Mouse (Mus musculus): Measurements from ENCODE around the gene Eps8l1. TPM values are rescaled to one million over a fixed set of nuclear protein-coding genes. Genes with fewer than 3 reads are reported as not detected.
A peak's percentile ranks its signal among the peaks of the same experiment; 100 is the strongest.

Eps8l1 gene
- polyA plus RNA-seq, 1 experiment from 2014 or later = 12.1 TPM

DNA sequence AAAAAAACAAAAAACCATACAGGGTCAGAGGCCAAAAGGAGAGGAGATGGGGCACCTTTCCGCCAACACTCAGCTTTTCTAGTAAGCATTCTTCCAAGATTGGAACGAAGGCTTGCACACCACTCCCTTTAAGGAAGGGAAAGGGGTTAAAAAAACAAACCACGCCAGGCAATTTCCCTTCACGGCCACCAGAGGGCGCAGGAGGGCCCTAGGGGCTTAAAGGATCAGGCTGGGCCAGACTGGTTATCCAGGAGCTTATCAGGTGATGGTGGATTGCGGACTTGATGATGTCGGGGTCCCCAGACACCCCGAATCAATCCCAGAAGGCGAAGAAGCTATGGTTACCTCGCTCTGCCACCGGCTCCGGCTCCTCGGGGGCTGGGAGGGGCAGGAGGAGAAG lies 52.8 kb downstream of the Eps8l1 start:
- Histone ChIP-seq H3K9ac (ENCODE audit: low read length) (no peak overlapping the region; the same call in 1 of the 2 replicates), H3K27ac (ENCODE audit: low read length) (no peak overlapping the region), H3K4me3 (replicated peaks; ENCODE audit: low read length) (no peak overlapping the region), H3K4me2 (ENCODE audit: low read depth, low read length) (no peak overlapping the region), H3K9me3 (replicated peaks; ENCODE audit: control insufficient read depth, low read length) (no peaks in the 10 kb centered on the region), H3K4me1 (ENCODE audit: control insufficient read depth, insufficient read depth, low read length) (peaks cover 17% of the 10 kb centered on the region), H3K36me3 (ENCODE audit: control insufficient read depth, insufficient read depth, low read length) (no peaks in the 10 kb centered on the region), H3K27me3 (ENCODE audit: control insufficient read depth, insufficient read depth, low read length) (no peaks in the 10 kb centered on the region)
- 34% methylated on average over 13 of the region's 13 CpGs for WGBS
- ATAC-seq (ENCODE audit: insufficient read depth, low FRiP score) = no peak

DNA sequence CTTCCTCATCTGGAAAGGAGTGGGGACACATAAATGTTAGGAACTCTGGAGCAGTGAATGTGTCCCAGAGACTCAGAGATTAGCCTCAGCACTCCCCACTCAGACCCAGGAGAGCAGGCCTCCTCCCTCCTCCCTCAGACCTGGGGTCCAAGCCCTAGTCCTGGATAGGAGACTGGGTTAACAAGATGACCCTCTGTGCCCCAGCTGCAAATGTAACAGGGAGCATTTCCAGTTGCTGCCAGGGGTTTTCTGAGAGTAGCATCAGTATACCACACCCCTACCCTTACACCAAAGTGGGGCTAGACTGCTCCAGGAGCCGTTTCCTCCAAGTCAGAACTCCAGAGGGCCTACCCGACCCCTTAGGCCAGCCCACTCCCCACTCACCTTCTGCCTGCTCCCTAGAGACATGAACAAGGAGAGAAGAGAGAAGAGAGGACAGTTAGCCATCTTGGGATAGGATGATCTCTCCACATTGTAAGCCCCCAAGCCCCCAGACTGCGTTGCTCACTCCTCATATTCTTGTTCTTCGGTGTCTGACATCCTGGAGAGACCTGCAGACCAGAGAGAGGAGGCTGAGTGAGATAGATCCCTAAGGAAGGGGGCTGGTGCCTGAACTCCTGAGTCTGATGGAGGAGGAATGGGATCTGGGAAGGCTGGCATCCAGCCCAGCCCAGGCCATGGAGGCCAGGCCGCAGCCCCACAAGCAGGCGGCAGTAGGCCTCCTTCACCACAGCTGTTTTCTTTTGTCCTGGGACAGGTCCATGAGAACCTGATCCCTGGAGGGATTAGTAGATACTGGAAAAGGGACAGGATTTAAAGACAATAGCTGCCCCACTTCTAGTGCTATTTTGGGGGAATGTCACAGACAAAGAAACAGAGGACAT lies 53.6 kb downstream of the Eps8l1 start:
- H3K4me3 ChIP-seq (replicated peaks; ENCODE audit: low read length) = no peak overlapping the region
- H3K9ac ChIP-seq (ENCODE audit: low read length) = peak overlapping the region; percentile 51
- peak; percentile 56 for ATAC-seq (ENCODE audit: insufficient read depth, low FRiP score)
- H3K9me3 ChIP-seq (replicated peaks; ENCODE audit: control insufficient read depth, low read length) = no peaks in the 10 kb centered on the region
- H3K27ac ChIP-seq (ENCODE audit: low read length) = peak overlapping the region; percentile 64
- H3K4me2 ChIP-seq (ENCODE audit: low read depth, low read length) = no peak overlapping the region; the same call in 1 of the 2 replicates
- WGBS = 32% methylated on average over 6 of the region's 6 CpGs
- no peaks in the 10 kb centered on the region for H3K36me3 ChIP-seq (ENCODE audit: control insufficient read depth, insufficient read depth, low read length)
- H3K4me1 ChIP-seq (ENCODE audit: control insufficient read depth, insufficient read depth, low read length) = peaks cover 17% of the 10 kb centered on the region
- H3K27me3 ChIP-seq (ENCODE audit: control insufficient read depth, insufficient read depth, low read length) = no peaks in the 10 kb centered on the region

DNA sequence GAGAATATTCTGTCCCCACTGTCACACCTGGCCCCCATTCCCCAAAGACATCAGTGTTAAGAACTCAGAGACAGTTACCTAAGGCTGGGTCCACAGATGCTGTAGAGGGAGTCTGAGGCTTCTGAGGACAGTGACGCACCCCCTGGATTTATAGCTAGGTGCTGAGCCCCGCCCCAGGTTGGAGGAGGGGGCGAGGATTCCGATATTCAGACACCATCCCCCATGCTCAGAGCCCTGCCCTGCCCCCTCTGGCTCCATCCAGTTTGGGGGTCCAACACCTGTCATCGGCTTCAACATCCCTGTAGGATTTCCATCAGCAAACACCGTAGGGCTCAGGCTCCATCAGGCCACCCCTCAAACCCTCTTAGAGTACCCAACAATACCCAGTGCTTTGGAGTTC lies 55.4 kb downstream of the Eps8l1 start:
- Histone ChIP-seq H3K27ac (ENCODE audit: low read length) (no peak overlapping the region), H3K36me3 (ENCODE audit: control insufficient read depth, insufficient read depth, low read length) (no peaks in the 10 kb centered on the region), H3K4me3 (replicated peaks; ENCODE audit: low read length) (no peak overlapping the region), H3K4me2 (ENCODE audit: low read depth, low read length) (no peak overlapping the region), H3K27me3 (ENCODE audit: control insufficient read depth, insufficient read depth, low read length) (no peaks in the 10 kb centered on the region), H3K9ac (ENCODE audit: low read length) (0 out of 2 replicates have a peak overlapping the region, but pooled peaks have one; percentile 26), H3K4me1 (ENCODE audit: control insufficient read depth, insufficient read depth, low read length) (peaks cover 13% of the 10 kb centered on the region), H3K9me3 (replicated peaks; ENCODE audit: control insufficient read depth, low read length) (no peaks in the 10 kb centered on the region)
- no peak for ATAC-seq (ENCODE audit: insufficient read depth, low FRiP score)
- WGBS = 59% methylated on average over 6 of the region's 6 CpGs

DNA sequence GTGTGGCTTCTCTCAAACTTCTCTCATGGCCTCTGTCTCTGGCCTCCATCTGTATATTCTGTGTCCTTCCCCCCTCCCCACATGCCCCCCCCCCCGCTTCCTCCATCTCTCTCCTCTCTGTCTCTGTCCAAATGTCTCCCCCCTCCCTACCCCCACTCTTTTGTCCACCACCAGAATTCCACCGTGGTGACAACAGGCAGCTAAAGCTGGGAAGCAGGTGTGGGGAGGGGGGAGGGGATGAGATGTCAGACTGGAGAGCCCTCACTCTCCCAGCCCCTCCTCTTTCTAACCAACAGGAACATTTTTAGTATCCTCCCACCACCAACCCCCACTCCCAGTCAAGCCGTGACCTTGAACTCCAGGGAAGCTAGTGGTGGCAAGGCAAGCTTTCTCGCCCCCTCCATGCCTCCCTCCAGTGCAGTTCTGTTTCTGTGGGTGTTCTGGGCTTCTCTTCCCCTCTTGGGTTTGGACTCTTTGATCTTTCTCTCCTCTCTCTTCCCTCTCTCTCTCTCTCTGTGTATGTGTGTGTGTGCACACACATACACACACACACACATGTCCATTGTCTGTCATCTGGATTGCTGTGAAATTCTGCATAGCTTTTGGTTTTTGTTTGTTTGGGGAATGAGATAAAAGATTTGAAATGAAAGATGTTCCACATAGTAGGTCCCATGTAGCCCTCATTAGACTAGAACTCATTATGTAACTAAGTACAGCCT lies 56.0 kb downstream of the Eps8l1 start, which contains the start of gene Tnnt1:
TSS of gene Tnnt1 (minus strand) at position 51 of the 719 bp plus-strand sequence.
- no peak for ATAC-seq (ENCODE audit: insufficient read depth, low FRiP score)
- WGBS = 27% methylated on average over 3 of the region's 4 CpGs
- Histone ChIP-seq H3K27ac (ENCODE audit: low read length) (no peak within 1 kb of the TSS), H3K36me3 (ENCODE audit: control insufficient read depth, insufficient read depth, low read length) (no peaks in the 10 kb centered on the region), H3K27me3 (ENCODE audit: control insufficient read depth, insufficient read depth, low read length) (no peaks in the 10 kb centered on the region), H3K4me1 (ENCODE audit: control insufficient read depth, insufficient read depth, low read length) (peaks cover 13% of the 10 kb centered on the region), H3K9me3 (replicated peaks; ENCODE audit: control insufficient read depth, low read length) (no peaks in the 10 kb centered on the region), H3K4me3 (replicated peaks; ENCODE audit: low read length) (no peak within 1 kb of the TSS), H3K9ac (ENCODE audit: low read length) (0 out of 2 replicates have a peak within 1 kb of the TSS, but pooled peaks have one; percentile 26), H3K4me2 (ENCODE audit: low read depth, low read length) (no peak within 1 kb of the TSS)

DNA sequence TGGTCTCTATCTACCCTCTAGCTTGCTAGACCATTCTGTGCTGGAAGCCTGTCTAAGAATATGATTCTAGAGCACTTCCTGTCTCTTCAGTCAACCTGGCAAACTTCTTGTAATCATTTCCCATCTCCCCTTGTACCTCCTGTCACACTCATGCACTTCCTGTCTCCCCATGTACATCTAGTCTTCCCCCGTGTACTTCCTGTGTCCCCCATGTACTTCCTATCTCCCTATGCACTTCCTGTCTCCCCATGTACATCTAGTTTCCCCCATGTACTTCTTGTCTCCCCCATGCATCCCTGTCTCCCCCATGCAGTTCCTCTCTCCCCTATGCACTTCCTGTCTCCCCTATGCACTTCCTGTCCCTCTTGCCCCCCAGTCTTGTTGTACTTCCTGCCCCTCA lies 58.0 kb downstream of the Eps8l1 start:
- Histone ChIP-seq H3K27ac (ENCODE audit: low read length) (no peak overlapping the region), H3K27me3 (ENCODE audit: control insufficient read depth, insufficient read depth, low read length) (no peaks in the 10 kb centered on the region), H3K4me2 (ENCODE audit: low read depth, low read length) (no peak overlapping the region), H3K9me3 (replicated peaks; ENCODE audit: control insufficient read depth, low read length) (no peaks in the 10 kb centered on the region), H3K9ac (ENCODE audit: low read length) (no peak overlapping the region), H3K4me1 (ENCODE audit: control insufficient read depth, insufficient read depth, low read length) (peaks cover 13% of the 10 kb centered on the region), H3K4me3 (replicated peaks; ENCODE audit: low read length) (no peak overlapping the region), H3K36me3 (ENCODE audit: control insufficient read depth, insufficient read depth, low read length) (no peaks in the 10 kb centered on the region)
- WGBS = 66% methylated on average over 1 of the region's 1 CpGs
- no peak for ATAC-seq (ENCODE audit: insufficient read depth, low FRiP score)

DNA sequence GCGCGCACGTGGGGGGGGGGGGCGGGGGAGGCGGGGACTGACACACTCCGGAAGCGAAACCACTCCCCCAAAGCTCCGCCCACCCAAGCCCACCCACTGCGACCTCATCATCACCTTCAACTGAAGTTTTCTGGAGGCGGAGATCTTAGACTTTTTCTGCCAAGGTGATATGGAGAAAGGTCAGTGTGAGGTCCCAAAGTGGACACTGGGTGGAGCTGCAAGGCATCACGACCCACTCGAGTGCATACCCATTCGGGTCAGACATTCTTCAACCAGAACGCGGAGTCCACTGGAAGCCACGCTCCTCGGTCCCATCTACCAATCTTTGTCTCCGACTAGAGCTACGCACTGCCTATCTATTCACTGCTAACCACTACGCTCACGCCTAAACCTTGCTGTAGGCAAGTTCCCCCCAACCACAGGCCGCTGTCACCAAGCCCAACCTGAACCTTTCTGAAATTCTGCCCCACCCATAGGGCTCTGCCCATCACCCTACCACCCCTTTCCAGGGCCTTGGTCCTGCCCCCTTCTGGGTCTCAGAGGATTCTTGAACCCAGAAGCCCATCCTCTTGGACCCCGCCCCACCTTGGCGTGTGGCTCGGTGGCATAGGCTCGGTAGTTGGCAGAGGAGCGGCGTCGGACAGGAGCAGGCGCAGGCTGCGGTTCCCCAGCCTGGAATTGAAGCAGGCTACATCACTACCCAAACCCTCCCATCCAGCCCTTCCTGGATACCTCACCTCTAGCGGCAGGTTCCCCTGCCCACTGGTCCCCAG lies 60.9 kb downstream of the Eps8l1 start:
- no peak for ATAC-seq (ENCODE audit: insufficient read depth, low FRiP score)

DNA sequence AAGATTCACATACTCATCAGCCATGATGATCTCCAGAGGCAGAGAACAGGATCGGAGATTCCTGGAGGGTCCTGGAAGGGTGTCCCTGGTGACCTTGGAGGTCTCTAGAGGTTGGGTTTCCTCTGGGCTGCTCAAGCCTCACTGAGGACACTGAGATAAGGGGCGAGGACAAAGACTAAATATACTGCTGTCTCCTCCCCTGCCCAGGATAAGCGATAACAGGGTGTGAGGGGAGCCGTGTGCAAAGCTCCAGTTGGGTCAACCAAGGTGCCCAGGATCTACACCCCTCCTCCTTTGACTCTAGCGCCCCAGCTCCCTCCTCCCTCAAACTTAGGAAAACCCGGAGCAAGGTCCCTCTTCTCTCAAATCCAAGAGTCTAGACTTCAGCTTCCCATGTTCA lies 61.8 kb downstream of the Eps8l1 start:
- no peak overlapping the region for H3K9ac ChIP-seq (ENCODE audit: low read length)
- no peak overlapping the region for H3K27ac ChIP-seq (ENCODE audit: low read length)
- 70% methylated on average over 6 of the region's 6 CpGs for WGBS
- no peak for ATAC-seq (ENCODE audit: insufficient read depth, low FRiP score)
- H3K4me1 ChIP-seq (ENCODE audit: control insufficient read depth, insufficient read depth, low read length) = peaks cover 4% of the 10 kb centered on the region; the same call in 1 of the 2 replicates
- no peak overlapping the region for H3K4me3 ChIP-seq (replicated peaks; ENCODE audit: low read length)
- no peaks in the 10 kb centered on the region for H3K9me3 ChIP-seq (replicated peaks; ENCODE audit: control insufficient read depth, low read length)
- H3K27me3 ChIP-seq (ENCODE audit: control insufficient read depth, insufficient read depth, low read length) = no peaks in the 10 kb centered on the region
- no peaks in the 10 kb centered on the region for H3K36me3 ChIP-seq (ENCODE audit: control insufficient read depth, insufficient read depth, low read length)
- H3K4me2 ChIP-seq (ENCODE audit: low read depth, low read length) = no peak overlapping the region

More for the DNA sequence above, 60.9 kb downstream of the Eps8l1 start:
- Histone ChIP-seq H3K36me3 (ENCODE audit: control insufficient read depth, insufficient read depth, low read length) (no peaks in the 10 kb centered on the region), H3K27me3 (ENCODE audit: control insufficient read depth, insufficient read depth, low read length) (no peaks in the 10 kb centered on the region), H3K4me3 (replicated peaks; ENCODE audit: low read length) (peak overlapping the region; percentile 34), H3K27ac (ENCODE audit: low read length) (no peak overlapping the region), H3K9me3 (replicated peaks; ENCODE audit: control insufficient read depth, low read length) (no peaks in the 10 kb centered on the region), H3K4me1 (ENCODE audit: control insufficient read depth, insufficient read depth, low read length) (peaks cover 4% of the 10 kb centered on the region; the same call in 1 of the 2 replicates), H3K4me2 (ENCODE audit: low read depth, low read length) (peak overlapping the region; percentile 56), H3K9ac (ENCODE audit: low read length) (peak overlapping the region; percentile 28; the same call in 1 of the 2 replicates)
- 29% methylated on average over 32 of the region's 32 CpGs for WGBS

DNA sequence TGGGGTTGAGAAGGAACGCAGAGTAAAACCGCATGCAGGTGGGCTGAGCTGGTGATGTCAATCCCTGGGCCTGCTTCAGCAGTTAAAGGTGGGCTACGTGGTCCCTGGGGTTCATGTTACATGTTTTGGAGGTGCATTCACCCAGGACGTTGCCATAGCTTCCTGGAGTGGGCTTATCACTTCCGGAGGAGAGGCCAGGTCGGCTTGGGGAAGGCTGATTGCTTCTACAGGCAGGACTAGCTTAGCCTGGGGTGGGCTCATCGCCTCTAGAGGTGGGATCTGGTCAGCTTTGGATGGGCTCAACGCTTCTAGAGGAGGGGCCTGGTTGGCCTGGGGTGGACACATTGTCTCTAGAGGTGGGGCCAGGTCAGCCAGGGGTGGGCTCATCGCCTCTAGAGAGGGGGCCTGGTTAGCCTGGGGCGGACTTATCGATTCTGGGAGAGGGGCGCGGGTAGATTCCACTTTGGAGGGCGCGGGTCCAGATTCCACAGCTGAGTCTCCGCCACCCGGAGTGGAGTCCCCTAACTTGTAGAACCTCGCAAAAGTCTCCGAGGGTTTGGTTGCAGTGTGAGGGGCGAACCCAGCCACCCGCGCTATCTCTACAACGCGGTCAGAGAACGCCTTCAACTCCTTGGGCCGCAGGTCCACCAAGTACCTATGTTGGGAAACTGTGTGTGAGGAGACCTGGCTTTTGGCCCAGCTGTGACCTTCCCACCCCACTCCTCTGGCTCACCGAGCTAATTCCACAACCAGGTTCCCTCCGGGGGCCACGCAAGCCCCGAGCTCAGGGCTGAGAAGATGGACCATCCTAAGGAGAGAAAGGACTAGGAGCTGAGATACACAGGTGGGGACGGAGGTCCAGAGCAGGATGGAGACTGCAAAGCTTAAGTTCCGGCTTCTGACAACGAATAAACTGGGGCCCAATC lies 63.0 kb downstream of the Eps8l1 start:
- no peak overlapping the region for H3K27ac ChIP-seq (ENCODE audit: low read length)
- no peak for ATAC-seq (ENCODE audit: insufficient read depth, low FRiP score)
- no peak overlapping the region for H3K4me2 ChIP-seq (ENCODE audit: low read depth, low read length)
- no peaks in the 10 kb centered on the region for H3K9me3 ChIP-seq (replicated peaks; ENCODE audit: control insufficient read depth, low read length)
- H3K9ac ChIP-seq (ENCODE audit: low read length) = no peak overlapping the region
- H3K36me3 ChIP-seq (ENCODE audit: control insufficient read depth, insufficient read depth, low read length) = no peaks in the 10 kb centered on the region
- no peak overlapping the region for H3K4me3 ChIP-seq (replicated peaks; ENCODE audit: low read length)
- 88% methylated on average over 33 of the region's 33 CpGs for WGBS
- peaks cover 4% of the 10 kb centered on the region; the same call in 1 of the 2 replicates for H3K4me1 ChIP-seq (ENCODE audit: control insufficient read depth, insufficient read depth, low read length)
- no peaks in the 10 kb centered on the region for H3K27me3 ChIP-seq (ENCODE audit: control insufficient read depth, insufficient read depth, low read length)

Data from stomach, embryonic 16.5 days (tissue).